Mouse (Mus musculus): ENCODE results near the gene Cela3a.
A peak's percentile ranks its signal among the peaks of the same experiment; 100 is the strongest.

Gene Cela3a

GRCm38 (mm10) chr4:137371596-137372523 is 37.7 kb downstream of the Cela3a start:
- DNase-seq (ENCODE audit: low spot score): no peak

- DNase-seq (ENCODE audit: low spot score): peak; percentile 53
Measured at GRCm38 (mm10) chr4:137369954-137370750, 39.4 kb downstream of the Cela3a start.

- DNase-seq (ENCODE audit: low spot score): no peak
Measured at GRCm38 (mm10) chr4:137368198-137368597, 41.4 kb downstream of the Cela3a start.

- DNase-seq (ENCODE audit: low spot score): peak; percentile 67
Measured at GRCm38 (mm10) chr4:137367275-137368088, 42.1 kb downstream of the Cela3a start.

- DNase-seq (ENCODE audit: low spot score): no peak
Measured at GRCm38 (mm10) chr4:137366097-137366496, 43.5 kb downstream of the Cela3a start.

GRCm38 (mm10) chr4:137365356-137366062 is 44.1 kb downstream of the Cela3a start:
- no peak for DNase-seq (ENCODE audit: low spot score)

- no peak for DNase-seq (ENCODE audit: low spot score)
Measured at GRCm38 (mm10) chr4:137364826-137365225, 44.8 kb downstream of the Cela3a start.

- DNase-seq (ENCODE audit: low spot score): no peak
Measured at GRCm38 (mm10) chr4:137360996-137361395, 48.6 kb downstream of the Cela3a start.

GRCm38 (mm10) chr4:137358291-137359002 is 51.1 kb downstream of the Cela3a start:
- DNase-seq (ENCODE audit: low spot score): no peak

GRCm38 (mm10) chr4:137357517-137358254 is 51.9 kb downstream of the Cela3a start, which contains the start of gene Cdc42:
Gene Cdc42 (minus strand): TSS chr4:137357720.
- DNase-seq (ENCODE audit: low spot score): peak; percentile 98

- peak; percentile 84 for DNase-seq (ENCODE audit: low spot score)
Measured at GRCm38 (mm10) chr4:137356674-137357510, 52.7 kb downstream of the Cela3a start.

All from MN1 (cell line).